Mouse (Mus musculus) embryo, embryonic 10.5 days (tissue): ENCODE measurements around the gene Tap2.

Experiments used
- DNase-seq: peaks from one replicate; pipeline ENCODE4 v3.0.0-alpha.2; 2015; ENCODE audit warnings: low spot score

Tap2 gene

GRCm38 (mm10) chr17:34203444-34203843 is at the start of gene Tap2:
Tap2 (plus strand) TSS chr17:34203527.
- no peak for DNase-seq

GRCm38 (mm10) chr17:34155534-34155933 is 47.8 kb upstream of the Tap2 start:
- no peak for DNase-seq

- DNase-seq, result peak; percentile 13
Measured at GRCm38 (mm10) chr17:34164202-34164895, 39.0 kb upstream of the Tap2 start.

- no peak for DNase-seq
Measured at GRCm38 (mm10) chr17:34165033-34165730, 38.1 kb upstream of the Tap2 start.

- peak; percentile 63 for DNase-seq
Measured at GRCm38 (mm10) chr17:34169279-34169678, 34.0 kb upstream of the Tap2 start.

GRCm38 (mm10) chr17:34170487-34170876 is 32.8 kb upstream of the Tap2 start:
- no peak for DNase-seq

GRCm38 (mm10) chr17:34170877-34171498 is 32.3 kb upstream of the Tap2 start:
- peak; percentile 85 for DNase-seq

- no peak for DNase-seq
Measured at GRCm38 (mm10) chr17:34172528-34172927, 30.8 kb upstream of the Tap2 start.

- DNase-seq, result no peak
Measured at GRCm38 (mm10) chr17:34174075-34174474, 29.3 kb upstream of the Tap2 start.

- DNase-seq, result no peak
Measured at GRCm38 (mm10) chr17:34177179-34177578, 26.1 kb upstream of the Tap2 start.

- DNase-seq, result no peak
Measured at GRCm38 (mm10) chr17:34179019-34179418, 24.3 kb upstream of the Tap2 start.

GRCm38 (mm10) chr17:34179913-34180859 is 23.1 kb upstream of the Tap2 start:
- DNase-seq, result no peak

- no peak for DNase-seq
Measured at GRCm38 (mm10) chr17:34183564-34184219, 19.6 kb upstream of the Tap2 start.

GRCm38 (mm10) chr17:34185526-34185925 is 17.8 kb upstream of the Tap2 start:
- DNase-seq, result no peak

GRCm38 (mm10) chr17:34186885-34187260 is 16.5 kb upstream of the Tap2 start:
- DNase-seq, result no peak

- DNase-seq, result peak; percentile 96
Measured at GRCm38 (mm10) chr17:34187261-34187916, 15.9 kb upstream of the Tap2 start, which contains the start of the genes Tap1 and Psmb9. Tap1 (plus strand) TSS chr17:34187553. Psmb9 (minus strand) TSS chr17:34187764.

- DNase-seq, result no peak
Measured at GRCm38 (mm10) chr17:34188010-34188409, 15.3 kb upstream of the Tap2 start.

GRCm38 (mm10) chr17:34188986-34189385 is 14.3 kb upstream of the Tap2 start:
- DNase-seq, result no peak

GRCm38 (mm10) chr17:34192852-34193251 is 10.5 kb upstream of the Tap2 start:
- no peak for DNase-seq

GRCm38 (mm10) chr17:34193468-34193867 is 9.9 kb upstream of the Tap2 start:
- no peak for DNase-seq

GRCm38 (mm10) chr17:34194723-34195122 is 8.6 kb upstream of the Tap2 start:
- DNase-seq, result no peak
